Mouse (Mus musculus) liver, adult 2 months (tissue): ENCODE measurements around the gene Hspa5.

Experiments
- CTCF ChIP-seq: fragments of 200-500 bp; IDR thresholded peaks from 2 replicates; pipeline ENCODE4 v1.5.1; 2011; ENCODE audit warnings: low read depth, low read length, control low read depth
- POLR2A ChIP-seq: fragments of 200-500 bp; IDR thresholded peaks from 2 replicates; pipeline ENCODE4 v1.6.1; 2011; ENCODE audit warnings: low read length, control low read depth; ENCODE audit not compliant: insufficient read depth; ENCODE audit errors: extremely low read depth

- TF ChIP-seq POLR2A, result no peak
- TF ChIP-seq CTCF, result no peak
Measured at GRCm38 (mm10) chr2:34739684-34740391, 31.9 kb upstream of the Hspa5 start.
